Mouse (Mus musculus): ENCODE measurements around the gene Per1.

Per1 gene

GRCm38 (mm10) chr11:69064259-69065133 lies 30.5 kb upstream of the Per1 start:
- in situ Hi-C loops (cut with MseI, MboI): loop anchor here (5.0 kb wide), 1 partner anchor 58 kb away; the partner anchor contains the start of genes 9130213A22Rik (in 2 of the 2) and Hes7 (in 2 of the 2)

DNA sequence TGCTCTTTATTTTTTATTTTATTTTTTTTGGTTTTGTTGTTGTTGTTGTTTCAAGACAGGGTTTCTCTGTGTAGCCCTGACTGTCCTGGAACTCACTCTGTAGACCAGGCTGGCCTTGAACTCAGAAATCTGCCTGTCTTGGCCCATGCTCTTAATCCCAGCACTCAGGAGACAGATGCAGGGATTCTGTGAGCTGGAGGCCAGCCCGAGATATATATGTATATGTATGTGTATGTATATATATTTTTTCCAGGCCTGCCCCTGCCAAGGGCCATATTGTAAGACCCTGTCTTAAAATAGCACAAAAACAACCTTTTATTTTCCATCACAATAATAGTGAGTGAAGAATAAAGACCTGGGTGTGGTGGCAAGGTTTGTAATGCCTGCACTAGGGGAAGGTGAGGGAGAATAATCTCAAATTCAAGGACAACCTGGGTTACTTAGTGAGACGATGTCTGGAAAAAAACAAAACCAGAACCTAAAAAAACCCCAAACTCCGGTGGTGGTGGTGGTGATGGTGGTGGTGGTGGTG lies 29.6 kb upstream of the Per1 start:
- in situ Hi-C loops (cut with MseI, MboI): loop anchor here in 1 of 2 experiments (5.0 kb wide), 1 partner anchor 57 kb away; the partner anchor contains the start of genes 9130213A22Rik and Hes7

DNA sequence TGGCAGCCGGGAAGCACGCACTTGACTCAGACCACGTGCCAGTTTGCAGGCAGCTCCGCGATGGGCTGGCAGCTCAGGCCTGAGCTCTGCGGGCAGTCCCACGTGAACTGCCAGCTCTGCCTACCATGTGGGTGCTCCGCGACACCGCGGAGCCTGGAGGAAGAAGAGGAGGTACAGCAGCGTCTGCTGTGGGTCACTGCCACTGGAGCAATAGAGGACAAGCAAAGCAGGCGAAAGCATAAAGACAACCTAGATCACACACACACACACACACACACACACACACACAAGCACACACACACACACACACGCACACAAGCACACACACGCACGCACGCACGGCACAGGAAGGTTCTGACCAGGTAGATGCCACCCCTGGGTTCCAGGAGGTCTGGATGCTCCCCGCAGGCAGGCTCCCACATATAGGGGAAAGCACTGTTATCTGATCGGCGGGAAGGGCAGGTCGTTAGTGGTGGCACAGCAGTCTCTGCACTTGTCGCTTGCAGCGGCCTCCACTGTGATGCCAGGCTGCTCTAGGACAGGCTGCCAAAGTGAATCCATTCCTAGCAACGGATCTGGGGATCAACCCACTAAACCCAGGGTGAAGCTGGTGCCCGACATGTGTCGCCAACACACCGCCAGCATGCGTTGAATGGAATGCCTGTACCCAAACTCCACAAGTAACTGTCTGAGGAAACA lies 28.7 kb upstream of the Per1 start:
- in situ Hi-C loops (cut with MseI, MboI): loop anchor here in 1 of 2 experiments (5.0 kb wide), 1 partner anchor 56 kb away; the partner anchor contains the start of genes 9130213A22Rik and Hes7

- in situ Hi-C loops (cut with MseI, MboI): loop anchor here in 1 of 2 experiments (5.0 kb wide), 1 partner anchor 55 kb away; the partner anchor contains the start of genes 9130213A22Rik and Hes7
Observed at GRCm38 (mm10) chr11:69066956-69067355, 28.1 kb upstream of the Per1 start.

DNA sequence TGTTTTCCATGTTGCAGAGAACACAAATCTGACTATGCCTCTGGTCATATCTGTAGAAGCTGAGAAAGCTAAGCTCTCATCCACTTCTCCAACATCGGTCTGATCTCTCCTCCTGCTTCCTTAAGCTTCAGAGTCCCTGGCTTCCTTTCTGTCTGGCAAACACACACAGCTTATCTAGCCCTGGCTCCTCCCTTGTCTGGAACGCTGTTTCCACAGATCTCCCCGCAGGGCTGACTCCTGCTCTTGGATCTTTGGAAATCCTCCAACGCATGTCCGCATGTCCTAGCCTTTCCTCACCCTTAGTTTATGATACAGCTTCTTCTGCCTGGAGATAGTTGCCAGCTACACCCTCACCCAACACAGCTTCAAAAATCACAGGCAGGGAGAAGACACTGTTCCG lies 27.4 kb upstream of the Per1 start:
- in situ Hi-C loops (cut with MseI, MboI): loop anchor here in 1 of 2 experiments (5.0 kb wide), 1 partner anchor 55 kb away; the partner anchor contains the start of genes 9130213A22Rik and Hes7

DNA sequence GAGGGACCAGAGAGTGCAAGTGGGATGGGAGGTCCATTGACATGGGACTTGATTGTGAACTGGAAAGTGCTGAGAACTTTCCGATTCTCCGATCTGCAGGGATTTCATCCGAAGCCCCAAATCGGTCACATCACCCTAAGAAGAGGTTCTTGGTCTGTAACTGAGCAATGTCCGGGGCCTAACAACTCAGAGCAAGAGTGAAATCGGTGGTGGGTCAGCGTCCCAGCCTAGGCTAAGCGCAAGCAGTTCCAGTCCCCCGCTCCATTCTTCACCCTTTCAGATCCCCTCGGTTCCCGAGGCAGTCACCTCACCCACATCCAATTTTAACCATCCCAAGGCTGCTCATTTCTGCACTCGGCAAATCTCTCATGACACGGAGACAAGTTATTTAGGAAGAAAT lies 24.9 kb upstream of the Per1 start:
- in situ Hi-C loops (cut with MseI, MboI): no loop called here

- in situ Hi-C loops (cut with MseI, MboI): no loop called here
Observed at GRCm38 (mm10) chr11:69070590-69071222, 24.3 kb upstream of the Per1 start, which contains the start of gene Tmem107. Tmem107 (plus strand) TSS chr11:69070806.

DNA sequence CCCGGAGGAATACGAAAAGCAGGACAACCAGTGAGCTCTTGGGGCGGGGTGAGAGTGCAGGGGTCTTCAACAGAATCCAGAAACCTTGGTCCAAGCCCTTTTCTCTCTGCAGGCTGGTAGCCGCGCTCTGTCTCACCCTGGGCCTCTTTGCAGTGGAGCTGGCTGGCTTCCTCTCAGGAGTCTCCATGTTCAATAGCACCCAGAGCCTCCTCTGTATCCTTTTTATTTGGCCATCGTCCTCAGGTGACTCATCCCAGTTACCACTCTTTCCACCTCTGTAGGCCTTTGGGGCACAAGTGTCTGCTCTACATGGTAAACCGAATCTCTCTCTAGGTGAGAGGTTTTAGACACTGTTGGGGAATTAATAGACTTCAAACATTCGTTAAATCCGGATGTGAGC lies 23.8 kb upstream of the Per1 start:
- in situ Hi-C loops (cut with MseI, MboI): no loop called here

DNA sequence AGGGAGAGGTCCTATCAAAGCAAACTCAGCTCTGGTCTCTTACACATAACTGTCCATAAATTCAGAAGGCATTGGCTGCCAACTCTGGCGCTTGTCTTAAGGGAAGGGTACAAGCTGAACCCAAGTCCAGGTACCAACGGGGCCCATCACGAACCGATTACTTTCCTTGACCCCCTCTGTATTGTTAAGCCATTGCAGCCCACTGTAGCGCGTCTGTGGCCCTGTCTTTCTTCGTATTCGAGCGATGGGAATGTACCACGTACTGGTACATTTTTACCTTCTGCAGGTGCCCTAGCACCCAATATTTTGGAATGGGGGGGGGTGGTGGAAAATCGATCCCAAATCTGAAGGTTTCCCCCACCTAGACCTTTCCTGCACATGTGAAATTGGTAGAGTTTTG lies 22.8 kb upstream of the Per1 start:
- in situ Hi-C loops (cut with MseI, MboI): no loop called here

DNA sequence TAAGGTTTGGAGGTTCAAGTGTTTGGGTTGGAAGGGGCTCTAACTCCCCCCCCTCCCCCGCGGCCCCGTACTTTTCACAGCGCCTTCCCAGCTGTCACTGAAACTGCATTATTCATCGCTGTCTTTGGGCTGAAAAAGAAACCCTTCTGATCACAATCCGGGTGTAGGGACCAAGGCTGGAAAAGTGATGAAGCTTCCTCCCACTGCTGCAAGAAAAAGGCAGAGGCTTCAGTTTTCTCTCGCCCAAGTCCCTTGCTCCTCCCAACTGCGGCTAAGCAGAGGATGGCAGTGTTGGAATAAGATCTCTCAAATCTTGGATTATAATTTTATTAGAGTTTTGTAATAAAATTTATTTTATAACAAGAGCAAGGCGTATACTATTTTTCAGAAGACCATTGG lies 22.4 kb upstream of the Per1 start:
- in situ Hi-C loops (cut with MseI, MboI): no loop called here

- in situ Hi-C loops (cut with MseI, MboI): no loop called here
Observed at GRCm38 (mm10) chr11:69073065-69073888, 21.7 kb upstream of the Per1 start.

DNA sequence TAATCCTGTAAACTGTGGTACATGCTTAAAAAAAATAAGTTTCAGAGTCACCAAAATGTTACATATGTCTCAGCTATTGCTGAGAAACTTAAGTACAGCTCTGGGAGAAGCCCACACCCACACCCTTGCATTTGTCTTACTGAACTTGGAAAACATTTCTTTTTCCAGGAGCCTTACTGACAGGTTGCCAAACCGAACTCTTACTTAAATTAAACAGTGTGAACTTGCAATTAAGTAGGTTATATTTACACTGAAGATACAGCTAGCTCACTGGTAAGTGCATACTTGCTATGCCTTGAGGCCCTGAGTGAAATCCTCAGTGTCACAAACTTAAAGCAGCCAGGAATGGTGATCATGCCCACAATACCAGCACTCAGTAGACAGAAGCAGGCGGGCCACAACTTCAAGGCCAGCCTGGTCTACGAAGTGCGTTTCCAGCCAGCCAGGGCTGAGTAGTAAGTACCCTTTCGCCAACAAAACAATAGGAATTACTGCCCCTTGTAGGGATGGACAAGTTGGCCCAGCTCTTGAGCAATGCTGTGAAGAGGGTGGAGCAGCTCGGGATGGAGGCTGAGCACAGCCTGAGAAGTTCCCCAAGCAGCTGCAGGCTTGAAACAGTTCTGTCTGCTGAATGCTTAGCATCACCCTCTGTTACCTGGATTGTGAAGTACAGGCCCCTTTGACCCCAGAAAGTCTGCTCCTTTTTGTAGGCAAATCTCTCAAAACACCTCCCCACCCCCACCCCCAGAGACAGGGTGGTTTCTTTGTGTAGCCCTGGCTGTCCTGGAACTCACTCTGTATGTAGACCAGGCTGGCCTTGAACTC lies 20.9 kb upstream of the Per1 start:
- in situ Hi-C loops (cut with MseI, MboI): no loop called here

- in situ Hi-C loops (cut with MseI, MboI): no loop called here
Observed at GRCm38 (mm10) chr11:69074776-69075069, 20.3 kb upstream of the Per1 start.

GRCm38 (mm10) chr11:69075764-69076479 lies 19.1 kb upstream of the Per1 start:
- in situ Hi-C loops (cut with MseI, MboI): no loop called here

DNA sequence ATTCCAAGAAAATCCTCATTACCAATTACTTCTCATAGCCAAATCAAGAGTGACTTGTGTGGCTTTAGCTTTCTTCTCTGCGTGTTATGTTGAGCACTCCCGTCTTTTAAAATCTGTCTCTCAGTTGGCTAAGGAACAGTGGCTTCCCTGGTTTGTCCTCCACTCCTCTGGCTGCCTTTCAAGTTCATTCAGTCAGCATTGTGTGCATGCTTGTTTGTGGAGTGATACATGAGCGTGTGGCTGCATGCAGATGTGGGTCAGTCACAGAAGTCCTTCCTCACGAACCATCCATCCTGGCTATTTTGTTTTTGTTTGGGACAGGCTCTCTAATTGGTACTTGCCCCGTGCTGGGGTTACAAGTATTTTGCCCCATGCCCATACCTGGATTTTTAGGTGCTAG lies 18.4 kb upstream of the Per1 start:
- in situ Hi-C loops (cut with MseI, MboI): no loop called here

GRCm38 (mm10) chr11:69077316-69077715 lies 17.7 kb upstream of the Per1 start:
- in situ Hi-C loops (cut with MseI, MboI): no loop called here

- in situ Hi-C loops (cut with MseI, MboI): no loop called here
Observed at GRCm38 (mm10) chr11:69078041-69078440, 17.0 kb upstream of the Per1 start.

DNA sequence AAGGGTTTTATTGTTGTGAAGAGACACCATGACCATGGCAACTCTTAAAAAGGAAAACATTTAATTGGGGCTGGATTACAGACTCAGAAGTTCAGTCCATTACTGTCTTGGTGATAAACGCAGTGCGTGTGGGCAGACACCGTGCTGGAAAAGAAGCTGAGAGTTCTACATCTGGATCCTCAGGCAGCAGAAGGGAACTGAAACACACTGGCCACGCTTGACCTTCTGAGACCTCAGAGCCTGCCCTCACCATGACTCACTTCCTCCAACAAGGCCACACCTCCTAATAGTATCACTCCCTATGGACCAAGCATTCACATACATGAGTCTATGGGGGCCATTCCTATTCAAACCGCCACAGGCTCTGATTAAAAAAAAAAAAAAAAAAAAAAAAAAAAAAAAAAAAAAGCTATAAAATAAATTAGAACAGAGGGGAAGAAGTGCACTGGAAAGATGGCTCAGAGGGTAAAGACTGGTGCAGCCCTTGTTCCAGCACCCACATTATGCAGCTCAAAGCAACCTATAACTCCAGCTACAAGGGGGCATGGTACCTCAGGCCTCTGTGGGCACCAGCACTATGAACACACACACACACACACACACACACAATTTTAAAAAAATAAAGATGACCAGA lies 16.1 kb upstream of the Per1 start:
- in situ Hi-C loops (cut with MseI, MboI): no loop called here

Measured in mouse trophoblast stem cell (cell line).